Mouse (Mus musculus) embryonic fibroblast, embryonic 13.5 days (primary cell): ENCODE data around the gene Ankrd33. TPM values are rescaled to one million over a fixed set of nuclear protein-coding genes. Genes with fewer than 3 reads are reported as not detected.

Experiments used
- H3K27ac ChIP-seq: 2 replicates; pipeline ENCODE4 v1.5.1; 2012; ENCODE audit warnings: low read length, control low read depth, inconsistent platforms; ENCODE audit not compliant: insufficient read depth
- H3K4me1 ChIP-seq: 2 replicates; pipeline ENCODE4 v1.6.1; 2011; ENCODE audit warnings: low read length; ENCODE audit not compliant: control insufficient read depth, insufficient read depth
- H3K4me3 ChIP-seq: 2 replicates; pipeline ENCODE4 v1.5.1; 2011; ENCODE audit warnings: mild to moderate bottlenecking, control low read depth, low read length; ENCODE audit not compliant: insufficient read depth
- CTCF ChIP-seq: IDR thresholded peaks from 2 replicates; pipeline ENCODE4 v1.5.1; 2011; ENCODE audit warnings: mild to moderate bottlenecking, control low read depth, low read length, moderate library complexity, borderline replicate concordance; ENCODE audit not compliant: insufficient read depth
- POLR2A ChIP-seq: IDR thresholded peaks from 2 replicates; pipeline ENCODE4 v1.6.1; 2011; ENCODE audit warnings: low read depth, mild to moderate bottlenecking, control low read depth, low read length, moderate library complexity
- polyA plus RNA-seq: library from polyadenylated mRNA; stranded (reverse); fragments of >200 nt; gene quantifications from 2 replicates; pipeline ENCODE4 v1.2.4, GENCODE M21; 2011; ENCODE audit warnings: low read depth; ENCODE audit not compliant: missing spikeins, insufficient read length

Ankrd33 gene
- polyA plus RNA-seq, 1 experiment = not detected

- Histone ChIP-seq H3K4me3 (no peak overlapping the region), H3K27ac (no peak overlapping the region), H3K4me1 (peaks cover 4% of the 10 kb centered on the region; the same call in 1 of the 2 replicates)
- TF ChIP-seq POLR2A = no peak
- no peak for TF ChIP-seq CTCF
Measured at GRCm38 (mm10) chr15:101160591-101160990, 45.0 kb downstream of the Ankrd33 start.

DNA sequence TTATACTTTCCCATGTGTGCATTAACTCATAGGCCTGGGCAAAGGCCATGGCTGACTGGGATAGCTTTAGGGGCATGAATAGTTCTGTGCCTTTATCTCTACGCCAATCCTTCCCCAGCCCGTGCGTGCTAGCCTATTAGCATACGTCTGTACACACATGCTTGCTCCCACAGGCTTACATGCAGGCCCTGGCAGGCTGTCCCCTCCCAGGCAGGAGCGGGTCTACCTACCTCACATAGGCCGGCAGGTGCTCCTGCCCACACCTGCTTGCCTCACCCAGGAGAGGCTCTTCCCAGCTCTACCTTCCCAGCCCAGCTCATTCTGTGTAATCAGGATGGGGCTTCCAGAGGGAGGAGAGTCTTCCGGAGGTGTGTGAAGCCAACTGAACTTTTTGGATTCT lies 46.0 kb downstream of the Ankrd33 start:
- H3K4me3 ChIP-seq = no peak overlapping the region
- peaks cover 4% of the 10 kb centered on the region; the same call in 1 of the 2 replicates for H3K4me1 ChIP-seq
- TF ChIP-seq POLR2A (no peak), CTCF (no peak)
- no peak overlapping the region for H3K27ac ChIP-seq

GRCm38 (mm10) chr15:101163056-101163458 lies 47.5 kb downstream of the Ankrd33 start:
- H3K4me1 ChIP-seq = peaks cover 4% of the 10 kb centered on the region; the same call in 1 of the 2 replicates
- H3K4me3 ChIP-seq = no peak overlapping the region
- H3K27ac ChIP-seq = no peak overlapping the region; the same call in 1 of the 2 replicates
- TF ChIP-seq POLR2A (no peak), CTCF (no peak)

- peak overlapping the region; percentile 60 for H3K27ac ChIP-seq
- H3K4me1 ChIP-seq = peaks cover 4% of the 10 kb centered on the region; the same call in 1 of the 2 replicates
- no peak for TF ChIP-seq POLR2A
- no peak for TF ChIP-seq CTCF
- H3K4me3 ChIP-seq = no peak overlapping the region
Measured at GRCm38 (mm10) chr15:101163854-101164253, 48.3 kb downstream of the Ankrd33 start.

- no peak for TF ChIP-seq CTCF
- Histone ChIP-seq H3K4me1 (peaks cover 4% of the 10 kb centered on the region; the same call in 1 of the 2 replicates), H3K4me3 (no peak overlapping the region), H3K27ac (peak overlapping the region; percentile 10; the same call in 1 of the 2 replicates)
Measured at GRCm38 (mm10) chr15:101164291-101164690, 48.7 kb downstream of the Ankrd33 start.

DNA sequence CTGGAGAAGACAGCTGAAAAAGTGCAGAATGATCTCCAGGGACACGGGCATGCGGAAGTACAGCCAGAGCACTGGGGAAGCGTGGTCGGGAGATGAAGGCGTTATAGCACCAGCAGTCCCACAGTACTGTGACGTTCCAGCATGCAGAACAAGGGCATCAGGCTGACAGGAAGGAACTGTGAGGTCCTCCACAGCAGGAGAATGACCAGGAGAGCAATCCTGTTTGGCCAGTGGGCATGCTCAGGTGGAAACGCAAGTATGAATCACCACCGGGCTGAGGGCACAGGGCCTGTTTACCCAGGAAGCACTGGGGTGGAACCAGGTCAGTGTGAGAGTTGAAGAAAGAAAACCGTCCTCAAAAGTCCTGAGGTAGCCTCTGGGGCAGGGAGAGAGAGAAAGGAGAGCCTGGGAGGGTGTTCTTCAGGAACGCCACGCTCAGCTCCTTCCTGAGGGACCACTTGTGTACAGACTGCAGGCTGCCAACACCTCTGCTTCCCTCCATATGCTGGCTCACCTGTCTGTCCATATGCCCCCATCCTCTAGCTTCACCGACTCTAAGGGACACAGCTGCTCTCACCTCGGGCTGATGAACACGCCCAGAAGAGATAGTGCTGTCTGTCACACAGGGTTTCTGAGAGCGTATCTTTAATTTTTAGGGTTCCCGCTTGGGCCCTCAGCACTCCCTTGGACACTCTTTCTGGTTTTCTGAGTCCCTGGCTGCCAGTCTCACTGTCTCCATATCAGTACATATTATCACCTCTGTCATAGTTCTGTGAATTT lies 50.3 kb downstream of the Ankrd33 start:
- Histone ChIP-seq H3K4me1 (peaks cover 4% of the 10 kb centered on the region; the same call in 1 of the 2 replicates), H3K27ac (no peak overlapping the region), H3K4me3 (no peak overlapping the region)
- TF ChIP-seq CTCF (no peak), POLR2A (no peak)

- Histone ChIP-seq H3K4me1 (peaks cover 4% of the 10 kb centered on the region; the same call in 1 of the 2 replicates), H3K27ac (no peak overlapping the region), H3K4me3 (no peak overlapping the region)
- TF ChIP-seq CTCF (no peak), POLR2A (no peak)
Measured at GRCm38 (mm10) chr15:101167553-101167952, 52.0 kb downstream of the Ankrd33 start.

Other genes starting within 250 kb of the Ankrd33 start
- 0.09 TPM in 1 of 2 replicates, not detected in the other for gene Scn8a, start 245.9 kb upstream of the Ankrd33 start, polyA plus RNA-seq
- not detected in 2 replicates for gene Gm47841, start 68.4 kb upstream of the Ankrd33 start, polyA plus RNA-seq
- 1.3 and 1.4 TPM in 2 replicates for gene Fignl2, start 37.2 kb upstream of the Ankrd33 start, polyA plus RNA-seq
- 11.7 and 13.0 TPM in 2 replicates for gene Acvrl1, start 12.8 kb downstream of the Ankrd33 start, polyA plus RNA-seq
- 8.8 and 9.7 TPM in 2 replicates for gene Acvr1b, start 58.3 kb downstream of the Ankrd33 start, polyA plus RNA-seq
- 9.0 and 9.3 TPM in 2 replicates for gene Grasp, start 108.4 kb downstream of the Ankrd33 start, polyA plus RNA-seq
- gene Nr4a1, start 138.5 kb downstream of the Ankrd33 start, polyA plus RNA-seq = 60.9 and 68.2 TPM in 2 replicates
- gene Atg101, start 168.5 kb downstream of the Ankrd33 start, polyA plus RNA-seq = 20.4 and 21.3 TPM in 2 replicates
- gene 6030408B16Rik, start 177.5 kb downstream of the Ankrd33 start, polyA plus RNA-seq = not detected in 2 replicates